Mouse (Mus musculus) v-Abl transformed pro-B cells (cell line): ENCODE measurements around the gene Wdr35.

ENCODE experiments used
- in situ Hi-C, 2 experiments: fragments of 400-800 bp; cut with MboI; formaldehyde crosslinking; loops; one replicate each; pipeline ENCODE4 v1.15.1; 2025; ENCODE audit not compliant: unreplicated experiment in 2 of 2

The Wdr35 gene

GRCm38 (mm10) chr12:8973820-8974465, at the start of gene Wdr35:
Gene Wdr35, plus strand, starts transcription at chr12:8973892.
- in situ Hi-C loops: no loop called here

GRCm38 (mm10) chr12:8927652-8928051, 46.0 kb upstream of the Wdr35 start:
- in situ Hi-C loops: loop anchor here (10.0 to 25.0 kb wide), 5 partner anchors 97 to 1467 kb away; partner anchors contain the start of genes Ldah (in 1 of the 2), Rdh14 (in 1 of the 2) and Ttc32 (in 1 of the 2)

GRCm38 (mm10) chr12:8928766-8929165, 44.9 kb upstream of the Wdr35 start:
- in situ Hi-C loops: loop anchor here (10.0 to 25.0 kb wide), 5 partner anchors 96 to 1466 kb away; partner anchors contain the start of genes Ldah (in 1 of the 2), Rdh14 (in 1 of the 2) and Ttc32 (in 1 of the 2)

- in situ Hi-C loops: loop anchor here in 1 of 2 experiments (25.0 kb wide), 1 partner anchor 719 kb away; the partner anchor contains the start of gene Ldah
These were observed 42.6 kb upstream of the Wdr35 start for GRCm38 (mm10) chr12:8931083-8931482.

- in situ Hi-C loops: loop anchor here in 1 of 2 experiments (25.0 kb wide), 1 partner anchor 723 kb away; the partner anchor contains the start of gene Ldah
These were observed 38.3 kb upstream of the Wdr35 start for GRCm38 (mm10) chr12:8935349-8935748.

- in situ Hi-C loops: loop anchor here in 1 of 2 experiments (25.0 kb wide), 1 partner anchor 724 kb away; the partner anchor contains the start of gene Ldah
These were observed 37.5 kb upstream of the Wdr35 start for GRCm38 (mm10) chr12:8936210-8936609.

- in situ Hi-C loops: loop anchor here in 1 of 2 experiments (25.0 kb wide), 1 partner anchor 727 kb away; the partner anchor contains the start of gene Ldah
These were observed 34.2 kb upstream of the Wdr35 start for GRCm38 (mm10) chr12:8939490-8939889.

GRCm38 (mm10) chr12:8940011-8941005, 33.4 kb upstream of the Wdr35 start:
- in situ Hi-C loops: loop anchor here in 1 of 2 experiments (25.0 kb wide), 1 partner anchor 728 kb away; the partner anchor contains the start of gene Ldah

- in situ Hi-C loops: loop anchor here in 1 of 2 experiments (25.0 kb wide), 1 partner anchor 729 kb away; the partner anchor contains the start of gene Ldah
These were observed 32.5 kb upstream of the Wdr35 start for GRCm38 (mm10) chr12:8941131-8941615.

- in situ Hi-C loops: loop anchor here in 1 of 2 experiments (25.0 kb wide), 1 partner anchor 730 kb away; the partner anchor contains the start of gene Ldah
These were observed 31.8 kb upstream of the Wdr35 start for GRCm38 (mm10) chr12:8941699-8942392.

- in situ Hi-C loops: loop anchor here in 1 of 2 experiments (25.0 kb wide), 1 partner anchor 735 kb away; the partner anchor contains the start of gene Ldah
These were observed 26.5 kb upstream of the Wdr35 start for GRCm38 (mm10) chr12:8947163-8947562.

GRCm38 (mm10) chr12:8947714-8948464, 25.8 kb upstream of the Wdr35 start, which contains the start of gene Matn3:
Gene Matn3, plus strand, starts transcription at chr12:8947929.
- in situ Hi-C loops: loop anchor here in 1 of 2 experiments (25.0 kb wide), 1 partner anchor 736 kb away; the partner anchor contains the start of gene Ldah

GRCm38 (mm10) chr12:8953136-8953535, 20.6 kb upstream of the Wdr35 start:
- in situ Hi-C loops: no loop called here

GRCm38 (mm10) chr12:8954161-8954561, 19.5 kb upstream of the Wdr35 start:
- in situ Hi-C loops: no loop called here

GRCm38 (mm10) chr12:8961607-8962316, 11.9 kb upstream of the Wdr35 start:
- in situ Hi-C loops: no loop called here

GRCm38 (mm10) chr12:8969828-8970227, 3.9 kb upstream of the Wdr35 start:
- in situ Hi-C loops: no loop called here

- in situ Hi-C loops: no loop called here
These were observed 1.4 kb downstream of the Wdr35 start for GRCm38 (mm10) chr12:8975076-8975475.

GRCm38 (mm10) chr12:8993231-8993630, 19.5 kb downstream of the Wdr35 start:
- in situ Hi-C loops: no loop called here
